Mouse (Mus musculus) adrenal gland, adult 8-10 months (tissue): ENCODE data around the gene Mylk4. TPM values are rescaled to one million over a fixed set of nuclear protein-coding genes. Genes with fewer than 3 reads are reported as not detected.

Experiments
- DNase-seq: peaks from one replicate; pipeline ENCODE4 v3.0.0; 2022
- total RNA-seq, 4 experiments: library from RNA; stranded (reverse); gene quantifications; 2 replicates each; pipeline ENCODE4 v1.2.4; 2022

Mylk4 gene
- total RNA-seq, 4 experiments from 2014 or later: 0.05 TPM; not detected in 3

- DNase-seq: no peak
Observed at GRCm38 (mm10) chr13:32706651-32707288, 77.0 kb downstream of the Mylk4 start.

- no peak for DNase-seq
Observed at GRCm38 (mm10) chr13:32705315-32705714, 78.4 kb downstream of the Mylk4 start.

- no peak for DNase-seq
Observed at GRCm38 (mm10) chr13:32704911-32705310, 78.8 kb downstream of the Mylk4 start.

DNA sequence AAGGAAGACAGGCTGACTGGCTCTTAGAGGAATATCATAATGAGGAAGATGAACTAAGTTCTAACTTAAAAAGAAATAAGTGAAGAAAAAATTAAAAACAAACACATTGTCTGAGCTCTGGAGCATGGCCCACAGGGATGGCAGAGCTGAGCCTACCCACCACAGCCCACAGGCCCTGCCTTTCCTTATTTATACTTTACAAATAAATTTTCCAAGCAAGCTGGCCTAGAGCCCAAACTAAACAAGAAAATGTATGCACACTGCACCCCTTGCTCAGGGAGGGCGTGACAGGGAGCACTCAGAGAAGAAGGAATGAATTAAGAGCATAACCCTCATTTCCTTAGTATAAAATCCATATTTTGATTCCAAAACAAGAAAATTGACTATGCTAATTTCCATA lies 82.2 kb downstream of the Mylk4 start:
- DNase-seq: no peak

DNA sequence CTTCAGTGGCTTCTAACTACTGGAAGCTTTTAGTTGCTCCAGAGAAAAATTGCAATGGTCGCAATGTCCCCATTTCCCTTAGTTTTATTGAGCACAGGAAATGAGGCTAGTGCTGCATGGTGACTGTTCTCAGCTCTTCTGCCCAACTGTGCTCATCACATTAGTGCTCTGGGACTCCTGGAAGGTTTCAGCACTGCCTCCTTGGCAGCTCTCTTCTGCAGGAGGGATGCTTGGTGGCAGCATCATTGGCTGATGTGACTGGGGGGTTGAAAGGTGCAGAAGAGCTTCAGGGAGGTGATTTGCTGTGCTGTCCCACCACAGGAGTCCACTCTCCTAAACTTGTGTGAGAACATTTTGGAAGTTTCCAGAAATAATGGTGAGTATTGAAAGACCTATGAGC lies 84.4 kb downstream of the Mylk4 start:
- DNase-seq: no peak

GRCm38 (mm10) chr13:32698956-32699355 lies 84.8 kb downstream of the Mylk4 start:
- DNase-seq: no peak

GRCm38 (mm10) chr13:32693886-32694455 lies 89.8 kb downstream of the Mylk4 start:
- DNase-seq: no peak

GRCm38 (mm10) chr13:32692563-32692962 lies 91.2 kb downstream of the Mylk4 start:
- DNase-seq: no peak

DNA sequence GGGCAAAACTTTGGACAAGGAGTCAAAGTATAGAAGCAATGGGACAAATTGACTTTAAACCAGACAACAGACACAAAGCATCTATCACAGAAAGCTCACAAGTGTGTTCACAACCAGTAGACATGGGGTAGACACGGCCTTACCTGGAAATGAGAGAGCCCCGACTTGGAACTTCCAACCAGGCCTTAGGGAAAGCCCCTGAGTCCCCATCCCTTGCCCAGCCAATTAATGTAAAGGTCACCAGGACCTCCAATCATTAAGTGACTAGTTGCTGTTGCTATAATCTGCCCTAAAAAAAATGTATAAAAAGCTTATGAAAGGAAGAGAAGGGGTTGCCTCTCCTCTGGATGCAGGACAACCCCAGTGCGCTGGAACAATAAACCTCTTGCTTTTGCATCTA lies 93.5 kb downstream of the Mylk4 start:
- no peak for DNase-seq

DNA sequence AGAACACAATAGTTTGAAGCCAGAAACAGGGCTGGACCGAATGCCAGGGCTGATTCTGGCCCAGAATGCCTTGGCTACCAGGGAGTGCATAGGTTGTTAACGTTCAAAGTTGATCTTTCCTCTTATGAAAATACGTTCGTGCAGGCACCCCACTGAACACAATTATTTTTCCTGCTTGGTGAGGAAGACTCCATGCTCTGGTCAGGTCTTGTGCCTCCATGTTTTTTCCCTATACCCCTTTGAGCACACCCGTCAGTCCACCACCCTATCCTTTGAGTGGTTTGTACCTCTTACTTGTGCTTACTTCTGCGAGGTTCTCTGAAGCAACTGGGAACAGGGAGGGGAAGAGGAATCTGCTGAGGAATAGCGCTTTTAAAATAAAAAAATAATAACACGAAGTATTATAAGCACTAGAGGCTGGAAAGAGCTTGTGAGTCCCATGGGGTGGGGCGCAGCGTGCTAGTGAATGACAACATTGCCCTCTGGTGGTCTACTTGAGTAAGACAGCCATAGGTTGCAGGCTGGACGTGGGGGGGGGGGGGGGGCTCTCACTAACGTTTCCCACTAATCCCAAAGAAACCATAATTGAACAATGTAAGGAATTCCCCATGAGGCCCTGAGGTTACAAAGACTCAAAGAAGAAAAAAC lies 102.8 kb downstream of the Mylk4 start:
- DNase-seq: peak; percentile 26

- DNase-seq: no peak
Observed at GRCm38 (mm10) chr13:32680121-32680551, 103.6 kb downstream of the Mylk4 start.

- no peak for DNase-seq
Observed at GRCm38 (mm10) chr13:32678998-32679397, 104.8 kb downstream of the Mylk4 start.

- DNase-seq: no peak
Observed at GRCm38 (mm10) chr13:32670782-32671181, 113.0 kb downstream of the Mylk4 start.

DNA sequence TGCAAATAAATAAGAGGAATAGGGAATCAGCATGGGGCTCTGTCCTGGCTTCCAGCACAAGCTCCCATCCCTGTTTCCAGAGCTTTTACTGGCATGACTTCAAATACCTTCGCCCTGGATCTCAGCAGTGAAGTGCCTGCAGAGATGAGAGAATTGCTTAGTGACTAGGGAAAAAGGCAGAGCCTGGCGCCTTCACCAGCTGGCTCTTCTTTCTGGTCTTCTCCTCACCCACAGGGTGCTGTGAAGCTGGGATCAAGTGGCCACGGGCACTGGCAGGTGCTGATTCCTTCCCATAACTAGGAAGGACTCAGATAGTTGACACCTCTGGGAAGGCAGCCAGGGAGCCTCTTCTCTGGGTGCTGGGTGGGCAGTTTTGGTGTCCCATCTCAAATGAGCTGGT lies 115.5 kb downstream of the Mylk4 start:
- no peak for DNase-seq

DNA sequence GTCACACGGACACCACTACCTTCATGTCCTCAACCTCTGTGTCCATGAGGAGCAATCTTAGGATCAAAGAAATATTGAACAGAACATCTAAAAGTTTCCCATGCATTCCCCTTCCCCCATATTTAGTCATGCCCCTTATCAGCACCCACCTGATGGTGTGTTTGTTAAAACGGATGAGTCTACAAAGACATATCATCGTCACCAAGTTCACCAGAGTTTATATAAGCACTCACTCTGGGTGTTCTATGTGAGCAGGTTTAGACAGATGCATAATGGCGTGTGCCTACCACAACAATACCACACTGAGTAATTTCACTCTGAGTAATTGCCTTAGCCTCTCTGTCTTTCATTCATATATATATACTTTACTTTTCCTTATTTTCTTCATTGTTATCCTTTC lies 116.4 kb downstream of the Mylk4 start:
- DNase-seq: no peak

- DNase-seq: no peak
Observed at GRCm38 (mm10) chr13:32662041-32662440, 121.7 kb downstream of the Mylk4 start.

GRCm38 (mm10) chr13:32660294-32660693 lies 123.5 kb downstream of the Mylk4 start:
- DNase-seq: no peak

GRCm38 (mm10) chr13:32659271-32659670 lies 124.5 kb downstream of the Mylk4 start:
- no peak for DNase-seq

- no peak for DNase-seq
Observed at GRCm38 (mm10) chr13:32657583-32657982, 126.2 kb downstream of the Mylk4 start.

Other genes with a start within 250 kb of the Mylk4 start
- gene Wrnip1, start 18.1 kb upstream of the Mylk4 start, total RNA-seq: 10 to 100 TPM; 33.1 to 50.4 (median 42.2) TPM
- under 1 TPM in 1 of 4 experiments, not detected in 3; 0.75 TPM for gene D930007J09Rik, start 18.9 kb upstream of the Mylk4 start, total RNA-seq
- 100 to 1,000 TPM in 1 of 4 experiments, 10 to 100 TPM in 1, 1 to 10 TPM in 2; 5.5 to 130 (median 37.7) TPM for gene Serpinb1a, start 67.2 kb upstream of the Mylk4 start, total RNA-seq
- not detected for gene Serpinb1c, start 114.3 kb upstream of the Mylk4 start, total RNA-seq
- gene Serpinb6b, start 181.3 kb upstream of the Mylk4 start, total RNA-seq: 10 to 100 TPM; 22.3 to 44.8 (median 27.7) TPM
- 10 to 100 TPM; 16.8 to 24.1 (median 22.0) TPM for gene Serpinb9, start 219.3 kb upstream of the Mylk4 start, total RNA-seq
- under 1 TPM in 3 of 4 experiments, not detected in 1; 0.15 to 0.41 (median 0.28) TPM for gene Serpinb9b, start 243.5 kb upstream of the Mylk4 start, total RNA-seq